8 mouse cellular contexts compared by ENCODE assay signal in the genomic region with DNA sequence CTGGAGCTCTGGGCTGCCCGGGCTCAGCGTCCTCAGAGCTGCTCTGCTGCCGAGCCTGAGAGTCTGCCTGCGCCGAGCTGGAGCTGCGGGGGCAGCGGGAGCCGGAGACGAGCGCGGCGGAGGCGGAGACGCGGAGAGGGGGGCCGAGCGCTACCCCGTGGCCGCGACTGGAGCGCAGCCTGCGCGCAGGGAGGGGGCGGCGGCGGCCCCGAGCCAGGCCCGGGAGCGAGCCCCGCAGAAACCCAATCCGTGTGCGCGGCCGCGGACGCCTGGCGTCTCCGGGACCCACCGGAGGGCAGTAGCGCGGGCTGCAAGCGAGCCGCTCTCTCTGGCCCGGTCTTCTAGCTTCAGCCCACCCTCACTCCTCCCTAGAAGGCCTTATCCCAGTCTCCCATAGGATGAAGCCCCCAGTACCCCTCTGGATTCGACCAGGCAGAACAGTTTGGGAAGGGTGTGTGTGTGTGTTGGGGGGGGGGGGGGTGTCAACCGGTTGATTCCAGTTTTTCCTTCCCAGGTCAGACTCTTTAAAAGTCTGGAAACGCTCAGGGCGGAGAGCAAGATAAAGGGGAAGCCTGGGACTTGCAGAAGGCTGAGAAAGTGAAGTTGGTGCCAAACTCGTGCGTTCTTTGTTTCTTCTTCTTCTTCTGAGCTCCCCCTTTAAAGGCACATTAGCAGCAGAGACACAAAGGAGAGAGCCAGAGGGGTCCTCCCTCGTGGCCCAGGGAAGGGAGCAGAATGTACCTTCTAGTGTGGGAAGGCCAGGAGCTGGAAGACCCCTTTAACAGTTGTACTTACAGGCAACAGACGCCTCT. TPM values are rescaled to one million over a fixed set of nuclear protein-coding genes. Genes with fewer than 3 reads are reported as not detected.
DNase-seq lines count a peak whose midpoint lies in the region; ATAC-seq and TF ChIP-seq lines count a peak whose summit lies in the region.

A gene (minus strand): TSS at position 96 of the 812 bp plus-strand sequence.

- TF ChIP-seq CTCF in E14TG2a.4 (conservative IDR thresholded peaks at IDR 0.05; ENCODE audit: low read length), result no peak

- no peaks in the 10 kb centered on the region for H3K36me3 ChIP-seq in E14TG2a.4 (ENCODE audit: insufficient read depth, low read length)
- no peaks in the 10 kb centered on the region for H3K36me3 ChIP-seq in forebrain, embryonic 15.5 days
- H3K36me3 ChIP-seq in hindbrain, embryonic 10.5 days, result no peaks in the 10 kb centered on the region
- H3K36me3 ChIP-seq in midbrain, embryonic 11.5 days (ENCODE audit: control insufficient read depth, insufficient read depth, low read length), result no peaks in the 10 kb centered on the region
- H3K36me3 ChIP-seq in splenic B cell, adult 2 months (ENCODE audit: control insufficient read depth, insufficient read depth, low read length, poor library complexity, severe bottlenecking), result no peaks in the 10 kb centered on the region

- peaks cover 34% of the 10 kb centered on the region for H3K4me1 ChIP-seq in E14TG2a.4 (replicated peaks; ENCODE audit: low read depth, low read length)
- H3K4me1 ChIP-seq in forebrain, embryonic 15.5 days, result peaks cover 51% of the 10 kb centered on the region
- peaks cover 76% of the 10 kb centered on the region for H3K4me1 ChIP-seq in hindbrain, embryonic 10.5 days (replicated peaks)
- H3K4me1 ChIP-seq in midbrain, embryonic 11.5 days (ENCODE audit: control insufficient read depth, insufficient read depth, low read length), result peaks cover 23% of the 10 kb centered on the region

- no peaks in the 10 kb centered on the region for H3K9me3 ChIP-seq in E14TG2a.4 (ENCODE audit: low read length)
- H3K9me3 ChIP-seq in forebrain, embryonic 15.5 days, result no peaks in the 10 kb centered on the region
- H3K9me3 ChIP-seq in hindbrain, embryonic 10.5 days, result no peaks in the 10 kb centered on the region
- no peaks in the 10 kb centered on the region for H3K9me3 ChIP-seq in midbrain, embryonic 11.5 days (ENCODE audit: control insufficient read depth, low read length)

- H3K9ac ChIP-seq in forebrain, embryonic 15.5 days (replicated peaks), result peak within 1 kb of the TSS; percentile 70
- peak within 1 kb of the TSS; percentile 83 for H3K9ac ChIP-seq in midbrain, embryonic 11.5 days (ENCODE audit: low read length)

- peak within 1 kb of the TSS; percentile 80 for H3K4me3 ChIP-seq in E14TG2a.4 (replicated peaks; ENCODE audit: low read length)
- peak within 1 kb of the TSS; percentile 55 for H3K4me3 ChIP-seq in forebrain, embryonic 15.5 days
- H3K4me3 ChIP-seq in hindbrain, embryonic 10.5 days, result peak within 1 kb of the TSS; percentile 80
- peak within 1 kb of the TSS; percentile 65 for H3K4me3 ChIP-seq in midbrain, embryonic 11.5 days (ENCODE audit: low read depth, low read length)

- 1% methylated on average over 51 of the region's 52 CpGs for WGBS in forebrain, embryonic 15.5 days
- WGBS in hindbrain, embryonic 10.5 days, result under 1% methylated on average over 47 of the region's 52 CpGs
- 2% methylated on average over 52 of the region's 52 CpGs for WGBS in midbrain, embryonic 11.5 days

- peak; percentile 68 to 77 for DNase-seq in adrenal gland, postnatal 36 days
- DNase-seq in hindbrain, embryonic 10.5 days (ENCODE audit: low spot score), result peak; percentile 79
- DNase-seq in left cerebral cortex, adult 9 months (ENCODE audit: low spot score in 2 of 2), result peak; percentile 55 to 75
- DNase-seq in midbrain, embryonic 11.5 days (ENCODE audit: low spot score, missing footprints), result peak; percentile 97
- DNase-seq in splenic B cell, adult 2 months (ENCODE audit: low read depth, low spot score), result peak; percentile 13
- no peak for DNase-seq in thymus, postnatal 4 days

- H3K27ac ChIP-seq in forebrain, embryonic 15.5 days (replicated peaks), result peak within 1 kb of the TSS; percentile 79
- peak within 1 kb of the TSS; percentile 93 for H3K27ac ChIP-seq in hindbrain, embryonic 10.5 days
- peak within 1 kb of the TSS; percentile 78 for H3K27ac ChIP-seq in midbrain, embryonic 11.5 days (ENCODE audit: low read depth, low read length)

- H3K27me3 ChIP-seq in E14TG2a.4 (ENCODE audit: insufficient read depth, low read length), result peaks cover 86% of the 10 kb centered on the region
- H3K27me3 ChIP-seq in forebrain, embryonic 15.5 days, result peaks cover 14% of the 10 kb centered on the region
- peaks cover 72% of the 10 kb centered on the region for H3K27me3 ChIP-seq in hindbrain, embryonic 10.5 days (ENCODE audit: insufficient read depth, poor library complexity, severe bottlenecking)
- peaks cover 9% of the 10 kb centered on the region for H3K27me3 ChIP-seq in midbrain, embryonic 11.5 days (ENCODE audit: control insufficient read depth, insufficient read depth, low read length)
- 0 out of 2 replicates have a peak, but pooled peaks cover 2% of the 10 kb centered on the region for H3K27me3 ChIP-seq in splenic B cell, adult 2 months (ENCODE audit: control insufficient read depth, insufficient read depth, low read length, poor library complexity, severe bottlenecking)

- peak within 1 kb of the TSS; percentile 95 for H3K4me2 ChIP-seq in forebrain, embryonic 15.5 days (replicated peaks)
- peak within 1 kb of the TSS; percentile 99 for H3K4me2 ChIP-seq in midbrain, embryonic 11.5 days

- peak; percentile 86 for ATAC-seq in forebrain, embryonic 15.5 days (replicated peaks)
- ATAC-seq in midbrain, embryonic 11.5 days (ENCODE audit: low FRiP score), result peak; percentile 75

RNA-seq across cellular contexts. Expression of the gene that starts here (rescaled TPM):
- total RNA-seq in adrenal gland, postnatal 36 days (2021), result 1 to 10 TPM; 3.1 to 6.0 TPM
- polyA plus RNA-seq in forebrain, embryonic 15.5 days (2015; fragmentation: Nextera tagmentation; extraction: Ambion mirVana), result 2.2 and 2.3 TPM in 2 replicates
- 3.2 and 4.3 TPM in 2 replicates for polyA plus RNA-seq in hindbrain, embryonic 10.5 days (2016; fragmentation: Nextera tagmentation; extraction: Ambion mirVana)
- 2.6 and 3.0 TPM in 2 replicates for polyA plus RNA-seq in midbrain, embryonic 11.5 days (2014; fragmentation: Nextera tagmentation; extraction: Ambion mirVana)
